Mouse (Mus musculus) testis, adult 2 months (tissue): ENCODE data around the gene Fcgr4.
"Not testable (repeated sequence)": the region's sequence is repeated elsewhere in the genome, so short reads cannot be mapped to it uniquely, and the experiment has no call there.

Experiments used
- CTCF ChIP-seq: fragments of 200-500 bp; IDR thresholded peaks from 2 replicates; pipeline ENCODE4 v1.5.1; 2012; ENCODE audit warnings: low read depth, mild to moderate bottlenecking, inconsistent platforms, low read length, moderate library complexity; ENCODE audit not compliant: control insufficient read depth, insufficient read depth, insufficient replicate concordance
- POLR2A ChIP-seq: fragments of 200-500 bp; IDR thresholded peaks from 2 replicates; pipeline ENCODE4 v1.6.1; 2012; ENCODE audit warnings: low read depth, mild to moderate bottlenecking, inconsistent platforms, low read length, moderate library complexity; ENCODE audit not compliant: control insufficient read depth

DNA sequence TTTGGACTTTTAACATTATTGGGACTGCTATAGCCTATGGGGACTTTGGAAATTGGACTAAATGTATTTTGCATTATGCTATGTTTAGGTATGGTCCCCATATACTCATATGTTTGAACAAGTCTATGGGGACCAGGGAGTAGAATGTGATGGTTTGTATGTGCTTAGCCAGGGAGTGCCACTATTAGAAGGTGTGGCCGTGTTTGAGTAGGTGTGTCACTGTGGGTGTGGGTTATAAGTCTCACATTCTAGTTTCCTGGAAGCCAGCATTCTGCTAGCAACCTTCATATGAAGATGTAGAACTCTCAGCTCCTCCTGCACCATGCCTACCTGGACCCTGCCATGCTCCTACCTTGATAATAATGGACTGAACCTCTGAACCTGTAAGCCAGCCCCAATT lies 37.0 kb upstream of the Fcgr4 start:
- TF ChIP-seq CTCF, POLR2A: not testable (repeated sequence)
